Mouse (Mus musculus) midbrain, embryonic 11.5 days (tissue): ENCODE measurements around the gene Ech1. TPM values are rescaled to one million over a fixed set of nuclear protein-coding genes. Genes with fewer than 3 reads are reported as not detected.
A peak's percentile ranks its signal among the peaks of the same experiment; 100 is the strongest.

Experiments
- ATAC-seq: fragments of 200-750 bp; cut with Nextera tagmentation; 2 replicates; pipeline ENCODE4 v1.8.0; 2017; ENCODE audit warnings: moderate TSS enrichment, moderate library complexity; ENCODE audit not compliant: low FRiP score
- DNase-seq: peaks from one replicate; pipeline ENCODE4 v3.0.0; 2015; ENCODE audit warnings: low spot score; ENCODE audit errors: missing footprints
- H3K27ac ChIP-seq: fragments of 300-500 bp; sonication (generic); 2 replicates; pipeline ENCODE4 v1.5.1; 2014; ENCODE audit warnings: low read depth, low read length
- H3K27me3 ChIP-seq: fragments of 300-500 bp; sonication (generic); 2 replicates; pipeline ENCODE4 v1.6.1; 2014; ENCODE audit warnings: mild to moderate bottlenecking, low read length, moderate library complexity, mixed read lengths; ENCODE audit not compliant: control insufficient read depth, insufficient read depth
- H3K36me3 ChIP-seq: fragments of 300-500 bp; sonication (generic); 2 replicates; pipeline ENCODE4 v1.6.1; 2014; ENCODE audit warnings: mild to moderate bottlenecking, low read length, moderate library complexity, mixed read lengths; ENCODE audit not compliant: control insufficient read depth, insufficient read depth
- H3K4me1 ChIP-seq: fragments of 300-500 bp; sonication (generic); 2 replicates; pipeline ENCODE4 v1.6.1; 2014; ENCODE audit warnings: low read length; ENCODE audit not compliant: control insufficient read depth, insufficient read depth
- H3K4me2 ChIP-seq: fragments of 300-500 bp; sonication (generic); 2 replicates; pipeline ENCODE4 v1.6.1; 2014; ENCODE audit warnings: mild to moderate bottlenecking, moderate library complexity
- H3K4me3 ChIP-seq: fragments of 300-500 bp; sonication (generic); 2 replicates; pipeline ENCODE4 v1.5.1; 2014; ENCODE audit warnings: low read depth, low read length
- H3K9ac ChIP-seq: fragments of 300-500 bp; sonication (generic); 2 replicates; pipeline ENCODE4 v1.6.1; 2014; ENCODE audit warnings: low read length
- H3K9me3 ChIP-seq: fragments of 300-500 bp; sonication (generic); 2 replicates; pipeline ENCODE4 v1.6.1; 2016; ENCODE audit warnings: low read length; ENCODE audit not compliant: control insufficient read depth
- WGBS: fragments of 180-500 bp; shearing (Covaris S2); extraction: QIAGEN DNeasy Blood & Tissue Kit; methylation state at CpG from one replicate; pipeline ENCODE4 v1.1.7; 2014; 5-methylcytosine and 5-hydroxymethylcytosine counted together
- polyA plus RNA-seq: library from polyadenylated mRNA; unstranded; fragments of >200 nt; fragmentation: Nextera tagmentation; extraction: Ambion mirVana; gene quantifications from 2 replicates; pipeline ENCODE4 v1.2.1, GENCODE M21; 2014

Ech1 gene
- polyA plus RNA-seq, 1 experiment from 2014 or later: 80.5 TPM

DNA sequence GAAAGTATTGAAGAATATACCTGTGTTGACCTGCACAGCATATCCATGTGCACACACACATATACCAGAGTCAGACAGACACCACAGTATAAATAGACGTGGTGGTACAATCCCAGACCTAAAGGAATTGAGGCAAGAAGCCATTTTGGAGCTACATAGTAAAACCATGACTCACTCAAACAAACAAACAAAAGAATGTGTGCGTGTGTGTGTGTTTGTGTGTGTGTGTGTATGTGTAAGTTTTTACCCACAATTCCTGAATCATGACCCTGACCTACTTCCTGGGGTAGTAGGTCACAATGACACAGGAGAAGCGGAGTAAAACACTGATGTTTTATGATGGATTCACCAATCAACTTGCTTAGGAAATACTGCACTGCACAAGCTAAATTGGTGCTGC lies 23.6 kb upstream of the Ech1 start:
- H3K9me3 ChIP-seq: no peaks in the 10 kb centered on the region
- no peak for DNase-seq
- 87% methylated on average over 3 of the region's 3 CpGs for WGBS
- H3K4me1 ChIP-seq: peaks cover 18% of the 10 kb centered on the region
- H3K4me2 ChIP-seq: no peak overlapping the region
- no peaks in the 10 kb centered on the region for H3K36me3 ChIP-seq
- no peak for ATAC-seq
- H3K9ac ChIP-seq: no peak overlapping the region
- no peak overlapping the region; the same call in 1 of the 2 replicates for H3K27ac ChIP-seq
- H3K4me3 ChIP-seq: no peak overlapping the region
- H3K27me3 ChIP-seq: no peaks in the 10 kb centered on the region

DNA sequence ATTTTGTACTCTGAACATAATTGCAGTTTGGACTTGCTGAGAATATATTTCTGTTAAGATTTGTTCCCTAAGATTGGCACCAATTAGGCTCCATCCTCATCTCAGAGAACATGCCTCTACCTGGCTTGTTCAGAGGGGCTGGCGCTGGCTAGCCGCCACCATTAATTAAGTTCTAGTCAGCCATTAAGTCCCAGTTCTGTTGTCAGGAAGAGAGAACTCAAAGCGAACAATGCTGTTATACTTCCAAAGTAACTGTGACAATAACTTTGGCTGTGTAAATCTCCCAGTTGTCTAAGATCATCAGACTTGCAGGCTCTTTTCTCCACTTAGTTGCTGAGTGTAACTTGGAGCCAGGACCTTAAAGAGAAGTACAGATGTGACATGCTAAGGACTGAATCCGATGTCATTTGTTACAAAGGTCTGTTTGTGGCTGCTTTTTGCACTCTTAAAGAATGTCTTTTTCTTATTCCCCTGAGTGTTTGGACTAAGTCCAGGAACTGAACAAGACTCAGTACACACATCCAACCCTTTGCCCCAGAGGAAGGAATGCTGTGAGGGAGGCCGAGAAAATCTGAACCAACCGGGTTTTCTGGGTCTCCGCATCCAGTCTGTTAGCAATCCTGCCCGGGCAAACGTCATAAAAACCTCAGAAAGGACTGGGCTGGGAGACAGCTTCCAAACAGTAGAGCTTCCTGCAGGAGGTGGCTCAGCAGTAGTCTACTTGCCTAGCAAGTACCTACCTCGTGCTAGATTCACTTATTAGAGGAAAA lies 22.9 kb upstream of the Ech1 start:
- H3K27ac ChIP-seq: peak overlapping the region; percentile 33; the same call in 1 of the 2 replicates
- H3K27me3 ChIP-seq: no peaks in the 10 kb centered on the region
- whole genome bisulfite sequencing: 32% methylated on average over 10 of the region's 10 CpGs
- no peaks in the 10 kb centered on the region for H3K9me3 ChIP-seq
- ATAC-seq: no peak
- no peak for DNase-seq
- no peaks in the 10 kb centered on the region for H3K36me3 ChIP-seq
- H3K9ac ChIP-seq: no peak overlapping the region
- peaks cover 16% of the 10 kb centered on the region for H3K4me1 ChIP-seq
- no peak overlapping the region for H3K4me2 ChIP-seq
- H3K4me3 ChIP-seq: no peak overlapping the region

DNA sequence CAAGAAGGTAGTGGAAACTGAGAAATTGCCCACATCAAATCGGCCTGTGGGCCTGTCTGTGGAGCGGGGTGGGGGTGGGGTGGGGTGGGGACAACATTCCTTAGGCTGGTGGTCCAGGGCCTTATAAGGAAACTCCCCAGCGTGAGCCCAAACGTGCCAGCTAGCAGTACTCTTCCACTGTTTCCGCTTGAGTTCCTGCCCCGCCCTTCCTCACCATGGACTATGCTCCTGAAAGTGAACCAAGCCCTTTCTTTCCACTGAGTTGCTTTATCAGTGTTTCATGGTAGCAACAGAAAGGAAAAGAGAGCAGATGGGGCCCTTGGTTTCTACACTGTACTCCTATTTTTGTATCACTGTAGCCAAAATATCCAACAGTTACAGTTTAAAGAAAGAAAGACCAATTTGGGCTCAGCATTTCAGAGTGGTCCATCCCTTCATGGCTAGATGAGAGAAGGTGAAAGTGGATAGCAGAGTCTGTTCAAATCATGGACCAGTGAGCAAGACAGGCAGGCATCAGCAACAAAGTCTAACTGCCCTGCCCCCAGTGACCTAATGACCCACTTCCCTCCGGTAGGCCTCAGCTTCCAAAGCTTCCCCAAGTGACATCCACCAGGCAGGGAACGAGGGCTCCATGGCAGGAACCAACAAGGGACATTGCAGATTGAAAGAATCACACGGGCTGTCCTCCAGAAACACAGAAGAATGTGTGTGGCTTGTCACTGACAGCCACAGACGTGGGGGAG lies 22.0 kb upstream of the Ech1 start:
- Histone ChIP-seq H3K4me2 (0 out of 2 replicates have a peak overlapping the region, but pooled peaks have one; percentile 7), H3K4me3 (no peak overlapping the region), H3K27me3 (no peaks in the 10 kb centered on the region), H3K9ac (peak overlapping the region; percentile 34), H3K36me3 (no peaks in the 10 kb centered on the region), H3K27ac (peak overlapping the region; percentile 48; the same call in 1 of the 2 replicates), H3K4me1 (peaks cover 21% of the 10 kb centered on the region), H3K9me3 (no peaks in the 10 kb centered on the region)
- DNase-seq (no peak), ATAC-seq (no peak)
- 6% methylated on average over 10 of the region's 10 CpGs for WGBS

DNA sequence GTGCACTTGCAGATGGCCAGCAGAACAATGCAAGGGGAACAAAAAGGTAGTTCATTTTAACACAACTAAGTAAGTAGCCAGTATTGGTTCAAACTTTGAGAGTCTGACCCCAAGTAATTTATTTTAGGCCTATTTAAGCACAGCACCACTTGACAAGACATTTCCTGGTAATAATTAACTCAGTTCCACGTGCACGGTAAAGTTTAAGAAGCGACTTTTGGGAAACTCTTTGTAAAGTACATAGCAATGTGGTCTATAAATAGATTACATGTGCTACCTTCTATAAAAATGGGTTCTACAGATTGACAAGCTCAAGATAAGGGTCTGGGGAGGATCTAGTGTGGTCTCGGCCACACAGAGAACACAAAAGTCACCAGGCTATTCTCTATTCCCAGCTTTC lies 21.3 kb upstream of the Ech1 start:
- ATAC-seq (no peak), DNase-seq (no peak)
- peaks cover 25% of the 10 kb centered on the region for H3K4me1 ChIP-seq
- no peak overlapping the region for H3K4me2 ChIP-seq
- H3K9ac ChIP-seq: peak overlapping the region; percentile 34; the same call in 1 of the 2 replicates
- H3K27ac ChIP-seq: no peak overlapping the region
- no peaks in the 10 kb centered on the region for H3K36me3 ChIP-seq
- H3K27me3 ChIP-seq: no peaks in the 10 kb centered on the region
- 79% methylated on average over 4 of the region's 4 CpGs for WGBS
- H3K4me3 ChIP-seq: no peak overlapping the region
- no peaks in the 10 kb centered on the region for H3K9me3 ChIP-seq

DNA sequence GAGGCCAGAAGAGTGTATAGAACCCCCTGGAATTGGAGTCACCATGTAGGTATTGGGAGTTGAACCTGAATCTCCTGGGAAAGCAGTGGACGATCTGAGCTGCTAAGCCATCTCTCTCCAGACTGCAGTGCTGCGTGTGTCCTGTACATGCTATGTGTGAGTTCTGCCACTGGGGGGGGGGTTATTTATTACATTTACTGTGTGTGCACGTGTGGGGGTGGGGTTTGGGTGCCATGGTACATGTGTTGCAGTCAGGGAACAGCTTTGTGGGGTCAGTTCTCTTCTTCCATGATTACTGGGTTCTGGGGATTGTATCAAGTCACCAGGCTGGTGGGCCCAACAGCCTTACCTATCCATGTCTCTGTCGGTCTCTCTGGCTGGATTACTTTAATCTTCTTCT lies 18.1 kb upstream of the Ech1 start:
- Histone ChIP-seq H3K4me1 (peaks cover 25% of the 10 kb centered on the region), H3K9me3 (no peaks in the 10 kb centered on the region), H3K27me3 (no peaks in the 10 kb centered on the region), H3K36me3 (no peaks in the 10 kb centered on the region), H3K4me2 (no peak overlapping the region), H3K9ac (no peak overlapping the region), H3K27ac (no peak overlapping the region), H3K4me3 (no peak overlapping the region)
- WGBS: 88% methylated on average over 4 of the region's 4 CpGs
- ATAC-seq: no peak
- no peak for DNase-seq

DNA sequence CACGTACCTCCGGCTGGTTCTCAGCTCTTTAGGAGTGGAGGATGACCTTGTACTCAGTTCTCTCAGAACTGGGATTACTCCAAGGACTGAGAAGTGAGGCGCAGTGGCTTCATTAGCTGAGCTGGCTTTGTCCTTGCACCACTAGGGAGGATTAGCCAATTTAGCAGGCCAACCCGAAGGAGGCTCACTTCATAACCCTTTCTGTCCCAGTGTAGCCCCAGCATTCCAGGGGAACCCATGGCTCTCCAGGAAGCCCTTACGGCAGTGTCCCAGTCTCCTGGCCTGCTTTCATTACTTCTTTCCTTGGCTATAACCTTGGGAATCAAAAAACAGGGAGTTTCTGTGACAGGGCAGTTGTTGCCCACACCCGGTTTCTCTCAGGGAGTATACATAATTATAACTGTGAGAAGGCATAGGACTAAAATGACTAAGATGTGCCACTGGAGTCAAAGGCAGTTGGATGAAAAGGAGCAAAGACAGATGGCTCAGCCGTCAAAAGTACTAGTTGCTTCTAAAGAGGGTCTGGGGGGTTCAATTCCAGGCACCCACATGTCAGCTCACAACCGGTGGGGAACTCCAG lies 17.3 kb upstream of the Ech1 start:
- no peaks in the 10 kb centered on the region for H3K9me3 ChIP-seq
- no peaks in the 10 kb centered on the region for H3K27me3 ChIP-seq
- H3K4me1 ChIP-seq: peaks cover 27% of the 10 kb centered on the region
- H3K27ac ChIP-seq: no peak overlapping the region; the same call in 1 of the 2 replicates
- H3K4me2 ChIP-seq: peak overlapping the region; percentile 92
- DNase-seq: no peak
- peak overlapping the region; percentile 75 for H3K4me3 ChIP-seq
- 34% methylated on average over 6 of the region's 8 CpGs for WGBS
- no peak for ATAC-seq
- peak overlapping the region; percentile 91 for H3K9ac ChIP-seq
- H3K36me3 ChIP-seq: peaks cover 4% of the 10 kb centered on the region; the same call in 1 of the 2 replicates

DNA sequence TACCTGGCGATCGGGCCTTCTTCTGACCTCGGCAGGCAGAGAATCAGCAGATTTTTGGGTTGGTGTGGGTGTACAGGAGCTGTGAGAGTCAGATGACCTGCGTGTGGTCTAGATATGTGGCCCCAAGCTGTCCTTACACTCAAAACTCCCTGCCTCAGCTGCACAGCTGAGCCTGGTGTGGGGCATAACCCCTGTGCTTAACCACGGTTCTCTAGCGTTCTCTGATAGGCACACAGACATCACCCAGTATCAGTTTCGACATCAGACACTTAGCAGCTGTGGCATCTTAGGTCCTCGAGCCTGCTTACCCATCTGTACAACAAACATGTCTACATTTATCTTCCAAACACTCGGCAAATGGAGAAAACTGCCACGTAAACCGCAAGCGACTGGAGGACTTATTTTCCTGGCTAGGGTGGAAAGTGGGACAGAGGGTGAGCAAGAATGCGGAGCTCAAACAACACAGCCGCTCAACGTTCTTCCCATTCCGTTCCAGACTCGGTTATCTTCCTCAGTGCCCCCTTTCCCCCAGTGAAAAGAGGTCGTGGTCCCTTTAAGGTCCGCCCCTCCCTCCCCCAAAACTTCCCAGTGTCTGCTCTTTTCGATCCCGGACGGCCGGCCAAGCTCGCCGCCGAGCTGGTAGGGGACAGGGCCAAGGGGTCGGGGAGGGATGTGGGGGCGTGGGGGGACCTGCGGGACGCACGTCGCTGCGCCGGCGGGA lies 16.6 kb upstream of the Ech1 start, which contains the start of gene Hnrnpl:
Gene Hnrnpl (plus strand): TSS at position 321 of the 721 bp plus-strand sequence.
- H3K9me3 ChIP-seq: no peaks in the 10 kb centered on the region
- peak within 1 kb of the TSS; percentile 91 for H3K9ac ChIP-seq
- peaks cover 23% of the 10 kb centered on the region for H3K4me1 ChIP-seq
- H3K27me3 ChIP-seq: no peaks in the 10 kb centered on the region
- H3K27ac ChIP-seq: peak within 1 kb of the TSS; percentile 99
- DNase-seq (peak; percentile 97), ATAC-seq (peak; percentile 23)
- 3% methylated on average over 35 of the region's 35 CpGs for WGBS
- peaks cover 7% of the 10 kb centered on the region for H3K36me3 ChIP-seq
- peak within 1 kb of the TSS; percentile 92 for H3K4me2 ChIP-seq
- peak within 1 kb of the TSS; percentile 75 for H3K4me3 ChIP-seq

DNA sequence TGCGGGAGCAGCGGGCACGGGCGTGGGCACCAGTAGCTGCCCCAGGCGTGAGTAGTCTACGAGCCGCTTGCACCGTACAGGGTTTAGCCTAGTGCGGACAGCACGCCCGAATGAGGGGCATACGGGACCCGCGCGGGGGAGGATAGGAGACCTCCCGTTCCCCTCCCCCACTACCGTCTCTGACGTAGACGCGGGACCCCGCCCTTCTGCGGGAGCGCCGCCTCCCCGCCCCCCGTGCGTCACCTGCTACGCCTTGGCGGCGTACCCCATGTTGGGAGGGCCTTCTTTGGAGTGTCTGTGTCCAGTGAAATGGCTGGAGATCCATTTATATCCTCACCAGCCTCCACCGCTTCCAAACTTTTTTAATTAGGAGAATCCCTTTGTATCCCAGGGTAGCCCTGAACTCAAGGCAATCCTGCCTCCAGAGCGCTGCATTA lies 16.0 kb upstream of the Ech1 start:
- DNase-seq (peak; percentile 100), ATAC-seq (peak; percentile 72)
- no peaks in the 10 kb centered on the region for H3K27me3 ChIP-seq
- no peaks in the 10 kb centered on the region for H3K9me3 ChIP-seq
- peak overlapping the region; percentile 99 for H3K27ac ChIP-seq
- peak overlapping the region; percentile 92 for H3K4me2 ChIP-seq
- peak overlapping the region; percentile 91 for H3K9ac ChIP-seq
- H3K36me3 ChIP-seq: peaks cover 13% of the 10 kb centered on the region
- peak overlapping the region; percentile 75 for H3K4me3 ChIP-seq
- peaks cover 22% of the 10 kb centered on the region for H3K4me1 ChIP-seq
- WGBS: 0% methylated on average over 32 of the region's 32 CpGs
